Mouse (Mus musculus): ENCODE measurements around the gene Gm10644.
"Not testable (repeated sequence)": the region's sequence is repeated elsewhere in the genome, so short reads cannot be mapped to it uniquely, and the experiment has no call there.

The Gm10644 gene

GRCm38 (mm10) chr8:83955106-83955957 is at the start of gene Gm10644, which contains the start of gene Asf1b:
Gene Gm10644 (minus strand): TSS chr8:83955205.
Gene Asf1b (plus strand): TSS chr8:83955507.
- peak; percentile 93 for DNase-seq (ENCODE audit: low spot score)

- DNase-seq (ENCODE audit: low spot score) = peak; percentile 78
Measured at GRCm38 (mm10) chr8:84004533-84005201, 49.7 kb upstream of the Gm10644 start.

DNA sequence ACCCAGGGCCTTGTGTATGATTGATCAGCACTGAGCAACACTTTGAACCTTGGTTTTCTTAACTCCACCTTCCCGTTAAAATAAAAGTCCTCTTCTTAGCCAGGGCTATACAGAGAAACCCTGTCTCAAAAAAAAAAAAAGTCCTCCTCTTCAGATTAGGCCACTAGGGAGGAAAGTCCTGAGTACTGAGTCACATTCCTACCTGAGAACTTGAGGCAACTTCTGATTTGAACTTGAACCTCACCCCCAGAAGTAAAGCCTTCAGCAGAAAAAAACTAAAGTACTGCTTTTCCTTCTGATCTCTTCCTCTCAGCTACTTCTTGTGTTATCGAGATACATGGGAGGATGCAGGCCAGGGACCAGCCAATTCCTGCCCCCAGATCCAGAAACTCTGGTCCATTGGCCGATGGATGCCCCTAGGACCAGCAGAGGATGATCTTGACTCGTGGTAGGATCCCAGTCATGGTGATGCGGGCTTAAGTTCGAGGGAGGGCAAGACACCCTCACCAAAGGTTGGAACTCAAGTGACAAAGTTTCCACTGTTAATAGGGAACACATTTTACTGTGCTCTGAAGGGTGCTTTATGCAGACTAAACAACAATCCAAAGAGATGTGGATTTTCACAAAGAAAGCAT is 48.7 kb upstream of the Gm10644 start:
- DNase-seq (ENCODE audit: low spot score) = no peak

DNA sequence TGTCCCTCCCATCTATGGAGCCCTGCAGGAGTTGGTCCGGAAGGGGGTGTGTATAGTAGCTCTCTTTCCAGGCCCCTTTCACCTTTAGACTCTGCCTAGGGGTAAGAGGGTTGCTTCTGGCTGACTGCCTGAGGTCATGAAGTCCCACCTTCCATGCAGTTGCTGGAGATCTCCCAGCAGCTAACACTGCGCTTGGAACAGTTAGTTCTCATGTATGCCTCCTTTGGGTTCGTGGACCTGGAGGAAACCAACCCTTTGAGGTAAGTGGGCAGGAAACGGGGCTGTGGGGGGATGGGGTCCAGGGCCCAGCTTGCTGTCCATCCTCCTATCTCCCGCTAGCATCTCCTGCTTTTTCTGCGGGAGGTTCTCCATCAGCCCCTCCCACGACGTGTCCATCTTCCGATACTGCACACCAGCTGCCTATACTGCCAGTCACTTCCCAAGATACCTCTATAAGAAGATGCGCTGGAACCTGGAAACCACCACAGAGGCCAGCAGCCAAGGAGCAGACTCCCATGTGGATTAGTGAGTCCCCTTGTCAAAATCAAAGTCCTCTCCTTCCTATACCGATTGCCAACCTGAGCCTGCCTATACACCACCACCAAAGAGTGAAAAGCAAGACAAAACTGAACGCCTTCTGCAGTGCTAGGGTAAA is 48.1 kb upstream of the Gm10644 start:
- DNase-seq (ENCODE audit: low spot score) = no peak

- DNase-seq (ENCODE audit: low spot score) = no peak
Measured at GRCm38 (mm10) chr8:84001281-84002000, 46.4 kb upstream of the Gm10644 start, which contains the start of gene 1700067K01Rik. Gene 1700067K01Rik (plus strand): TSS chr8:84001502.

DNA sequence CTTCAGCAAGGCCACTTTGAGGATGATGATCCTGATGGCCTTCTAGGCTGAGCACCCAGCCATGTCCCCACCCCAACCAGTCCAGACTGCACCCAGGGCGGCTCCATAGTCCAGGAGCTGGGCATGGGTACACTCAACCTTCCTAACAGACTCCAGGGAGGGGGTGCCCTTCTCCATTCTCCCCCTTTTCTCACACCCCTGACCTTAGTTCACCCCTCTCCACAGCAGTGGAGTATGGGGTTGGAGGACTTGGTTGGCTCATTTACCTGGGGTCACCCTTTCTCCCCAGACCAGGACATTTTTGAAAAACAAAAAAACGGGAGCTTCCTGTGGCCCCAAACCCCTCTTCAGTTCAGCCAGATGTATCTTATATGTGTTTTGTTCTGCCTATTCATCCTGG is 44.8 kb upstream of the Gm10644 start:
- DNase-seq (ENCODE audit: low spot score) = no peak

DNA sequence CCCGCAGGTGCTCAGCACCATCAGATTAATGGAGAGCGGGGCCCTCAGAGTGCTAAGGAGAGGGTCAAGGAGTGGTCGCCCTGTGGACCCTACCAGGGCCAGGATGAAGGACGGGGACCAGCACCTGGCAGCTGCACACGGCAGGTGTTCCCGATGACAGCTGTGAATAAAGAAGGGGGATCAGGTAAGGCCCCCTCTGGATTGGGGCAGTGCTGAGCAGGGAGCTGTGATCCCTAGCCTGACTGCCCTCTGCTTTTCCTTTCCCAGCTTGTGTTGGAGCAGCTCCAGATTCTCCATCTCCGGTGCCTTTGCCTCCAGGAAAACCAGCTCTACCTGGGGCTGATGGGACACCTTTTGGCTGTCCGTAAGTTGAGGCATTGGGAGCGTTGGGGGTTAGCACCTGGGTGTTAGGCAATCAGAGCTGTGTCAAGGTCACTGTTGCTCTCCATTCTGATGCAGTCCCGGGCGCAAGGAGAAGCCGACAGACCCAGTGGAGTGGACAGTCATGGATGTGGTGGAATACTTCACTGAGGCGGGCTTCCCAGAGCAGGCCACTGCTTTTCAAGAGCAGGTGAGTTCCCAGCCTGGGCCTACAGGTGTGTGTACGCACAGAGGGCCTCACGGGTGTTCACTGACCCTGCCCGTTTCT is 44.2 kb upstream of the Gm10644 start:
- no peak for DNase-seq (ENCODE audit: low spot score)

GRCm38 (mm10) chr8:83998231-83999056 is 43.4 kb upstream of the Gm10644 start:
- no peak for DNase-seq (ENCODE audit: low spot score)

DNA sequence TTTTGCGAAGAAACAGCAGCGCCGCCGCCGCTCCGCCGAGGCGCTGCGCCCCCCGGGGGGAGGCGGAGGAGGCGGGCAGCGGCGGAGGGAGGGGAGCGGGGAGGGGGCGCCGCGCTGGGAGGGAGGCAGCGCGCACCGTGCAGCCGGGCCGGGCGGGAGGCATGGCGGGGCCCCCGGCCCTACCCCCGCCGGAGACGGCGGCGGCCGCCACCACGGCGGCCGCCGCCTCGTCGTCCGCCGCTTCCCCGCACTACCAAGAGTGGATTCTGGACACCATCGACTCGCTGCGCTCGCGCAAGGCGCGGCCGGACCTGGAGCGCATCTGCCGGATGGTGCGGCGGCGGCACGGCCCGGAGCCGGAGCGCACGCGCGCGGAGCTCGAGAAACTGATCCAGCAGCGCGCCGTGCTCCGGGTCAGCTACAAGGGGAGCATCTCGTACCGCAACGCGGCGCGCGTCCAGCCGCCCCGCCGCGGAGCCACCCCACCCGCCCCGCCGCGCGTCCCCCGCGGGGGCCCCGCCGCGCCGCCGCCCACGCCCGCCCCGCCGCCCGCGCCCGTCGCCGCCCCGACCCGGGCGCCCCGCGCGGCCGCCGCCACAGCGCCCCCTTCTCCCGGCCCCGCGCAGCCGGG is 42.6 kb upstream of the Gm10644 start, which contains the start of gene Samd1:
Samd1 (plus strand) TSS at position 162 of the 631 bp plus-strand sequence.
- DNase-seq (ENCODE audit: low spot score) = no peak

DNA sequence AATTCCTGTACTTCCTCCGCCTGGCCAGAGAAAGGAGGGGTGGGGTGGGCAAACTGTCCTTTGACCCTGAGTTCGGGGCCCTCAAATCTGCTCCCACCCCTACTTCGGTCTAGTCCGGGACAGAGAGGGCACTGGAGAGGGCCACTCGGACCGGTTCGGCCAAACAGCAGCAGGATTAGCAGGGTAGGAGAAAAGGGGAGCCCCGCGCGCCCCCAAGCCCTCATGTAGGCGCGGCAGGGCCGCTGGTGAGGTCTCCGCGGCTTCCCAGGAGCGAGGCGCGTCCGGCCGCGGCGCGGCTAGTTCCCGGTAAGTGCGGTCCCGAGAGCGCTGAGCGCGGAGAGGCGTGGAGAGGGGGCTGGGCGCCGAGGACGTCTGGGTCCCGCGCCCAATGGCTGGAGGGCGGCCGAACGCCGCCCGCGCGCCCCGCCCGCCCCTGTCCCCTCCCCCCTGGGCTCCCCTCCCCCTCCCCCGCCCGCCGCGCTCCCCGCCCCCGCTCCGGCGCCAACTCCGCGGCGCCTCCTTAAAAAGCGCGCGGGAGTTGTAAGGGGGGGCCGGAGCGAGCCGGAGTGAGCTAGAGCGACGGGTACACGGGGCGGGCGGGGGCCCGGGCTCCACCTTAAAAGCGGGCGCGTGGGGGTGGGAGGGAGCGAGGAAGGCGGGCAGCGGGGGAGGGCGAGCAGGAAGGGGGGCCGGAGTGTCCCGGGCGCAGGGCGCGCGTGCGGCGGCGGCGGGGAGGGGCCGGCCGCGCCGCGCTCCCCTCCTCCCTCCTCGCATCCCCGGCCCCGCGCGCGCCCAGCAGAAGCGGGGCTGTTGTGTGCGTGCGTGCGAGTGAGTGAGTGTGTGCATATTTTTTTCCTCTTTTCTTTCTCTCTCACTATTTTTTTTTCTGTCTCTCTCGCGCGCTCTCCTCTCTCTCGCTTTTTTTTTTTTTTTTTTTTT is 41.8 kb upstream of the Gm10644 start:
- DNase-seq (ENCODE audit: low spot score) = peak; percentile 79

DNA sequence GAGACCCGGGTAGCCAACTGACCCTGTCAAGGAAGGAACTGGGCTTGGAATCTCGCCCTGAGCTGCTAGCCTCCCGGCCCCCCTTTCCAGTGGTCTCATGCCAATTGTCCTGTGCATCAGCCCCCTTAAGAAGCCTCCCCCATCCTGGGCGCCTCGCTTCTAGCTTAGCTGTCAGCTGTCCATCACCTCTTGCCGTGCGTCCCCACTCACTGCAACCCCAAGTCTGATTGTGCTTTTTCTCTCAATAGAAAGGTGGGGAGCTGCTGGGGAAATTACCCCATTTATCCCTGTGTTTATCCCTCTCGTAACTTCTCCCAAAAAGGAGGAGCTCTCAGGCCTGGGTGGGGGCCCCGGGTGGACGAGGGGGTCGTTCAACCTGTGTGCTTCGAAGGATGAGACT is 41.0 kb upstream of the Gm10644 start:
- DNase-seq (ENCODE audit: low spot score) = no peak

- DNase-seq (ENCODE audit: low spot score) = no peak
Measured at GRCm38 (mm10) chr8:83994030-83994429, 39.0 kb upstream of the Gm10644 start.

GRCm38 (mm10) chr8:83992488-83992887 is 37.5 kb upstream of the Gm10644 start:
- no peak for DNase-seq (ENCODE audit: low spot score)

GRCm38 (mm10) chr8:83990170-83990569 is 35.2 kb upstream of the Gm10644 start:
- DNase-seq (ENCODE audit: low spot score) = no peak

- DNase-seq (ENCODE audit: low spot score) = no peak
Measured at GRCm38 (mm10) chr8:83989243-83989642, 34.2 kb upstream of the Gm10644 start.

DNA sequence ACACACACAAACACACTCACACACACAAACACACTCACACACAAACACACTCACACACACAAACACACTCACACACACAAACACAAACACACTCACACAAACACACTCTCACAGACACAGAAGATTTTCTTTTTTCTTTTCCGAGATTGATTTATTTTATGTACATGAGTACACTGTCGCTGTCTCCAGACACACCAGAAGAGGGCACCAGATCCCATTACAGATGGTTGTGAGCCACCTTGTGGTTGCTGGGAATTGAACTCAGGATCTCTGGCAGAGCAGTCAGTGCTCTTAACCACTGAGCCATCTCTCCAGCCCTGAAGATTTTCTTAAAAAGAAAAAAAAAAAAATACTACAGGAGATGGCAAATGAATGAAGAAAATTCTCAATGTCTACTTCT is 28.2 kb upstream of the Gm10644 start:
- not testable (repeated sequence) for DNase-seq (ENCODE audit: low spot score)

- DNase-seq (ENCODE audit: low spot score) = no peak
Measured at GRCm38 (mm10) chr8:83982449-83982848, 27.4 kb upstream of the Gm10644 start.

DNA sequence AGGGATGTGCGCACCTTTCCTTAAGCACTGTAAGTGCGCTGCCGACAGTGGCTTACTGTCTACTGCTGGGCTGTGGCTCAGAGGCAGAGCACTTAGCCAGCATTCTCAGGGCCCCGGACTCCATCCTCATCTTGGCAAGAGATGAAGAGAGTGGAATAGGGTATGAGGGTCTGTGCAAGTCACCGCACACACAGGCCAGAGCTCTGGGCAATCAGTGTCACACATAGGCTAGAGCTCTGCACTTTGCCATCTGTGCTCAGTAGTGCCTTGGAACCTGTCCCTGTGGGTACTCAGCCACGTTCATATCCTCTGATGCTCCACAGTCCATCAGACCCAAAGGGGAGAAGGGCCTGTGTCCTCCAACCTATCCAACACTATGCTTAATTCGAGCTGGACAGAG is 26.5 kb upstream of the Gm10644 start:
- DNase-seq (ENCODE audit: low spot score) = no peak

Measured in ovary, postnatal 14 days (tissue).